Mouse (Mus musculus) thymus, adult 2 months (tissue): ENCODE results near the gene Synj2.

ENCODE experiments used
- CTCF ChIP-seq: fragments of 200-500 bp; IDR thresholded peaks from 2 replicates; pipeline ENCODE4 v1.5.1; 2012; ENCODE audit warnings: mild to moderate bottlenecking, control low read depth, low read length, moderate library complexity, borderline replicate concordance; ENCODE audit not compliant: control insufficient read depth, poor library complexity, insufficient read depth; ENCODE audit errors: extremely low read depth
- POLR2A ChIP-seq: fragments of 200-500 bp; IDR thresholded peaks from 2 replicates; pipeline ENCODE4 v1.6.1; 2012; ENCODE audit warnings: mild to moderate bottlenecking, low read length, control low read depth, moderate library complexity; ENCODE audit not compliant: control insufficient read depth, poor library complexity, insufficient read depth; ENCODE audit errors: extremely low read depth

- TF ChIP-seq POLR2A: no peak
- no peak for TF ChIP-seq CTCF
Measured at GRCm38 (mm10) chr17:5965084-5965781, 24.2 kb downstream of the Synj2 start.
